Mouse (Mus musculus) forebrain, embryonic 10.5 days (tissue): ENCODE results near the gene Pmm2. TPM values are rescaled to one million over a fixed set of nuclear protein-coding genes. Genes with fewer than 3 reads are reported as not detected.

Experiments
- DNase-seq: peaks from one replicate; pipeline ENCODE4 v3.0.0-alpha.2; 2017; ENCODE audit warnings: low spot score; ENCODE audit errors: extremely low spot score
- H3K27ac ChIP-seq: fragments of 300-500 bp; sonication (generic); 2 replicates; pipeline ENCODE4 v1.5.1; 2016; ENCODE audit warnings: mild to moderate bottlenecking
- H3K27me3 ChIP-seq: fragments of 300-500 bp; sonication (generic); 2 replicates; pipeline ENCODE4 v1.6.1; 2016; ENCODE audit warnings: mild to moderate bottlenecking; ENCODE audit not compliant: poor library complexity, severe bottlenecking
- H3K36me3 ChIP-seq: fragments of 300-500 bp; sonication (generic); replicated peaks from 2 replicates; pipeline ENCODE4 v1.6.1; 2016; ENCODE audit warnings: mild to moderate bottlenecking, moderate library complexity
- H3K4me1 ChIP-seq: fragments of 300-500 bp; sonication (generic); 2 replicates; pipeline ENCODE4 v1.6.1; 2016
- H3K4me3 ChIP-seq: fragments of 300-500 bp; sonication (generic); 2 replicates; pipeline ENCODE4 v1.5.1; 2016; ENCODE audit warnings: mild to moderate bottlenecking, moderate library complexity
- H3K9me3 ChIP-seq: fragments of 300-500 bp; sonication (generic); 2 replicates; pipeline ENCODE4 v1.6.1; 2016; ENCODE audit warnings: mild to moderate bottlenecking, moderate library complexity
- WGBS: fragments of 180-500 bp; shearing (Covaris S2); methylation state at CpG from one replicate; pipeline ENCODE4 v1.1.7; 2016; 5-methylcytosine and 5-hydroxymethylcytosine counted together
- polyA plus RNA-seq: library from polyadenylated mRNA; unstranded; fragments of >200 nt; fragmentation: Nextera tagmentation; extraction: Ambion mirVana; gene quantifications from 2 replicates; pipeline ENCODE4 v1.2.1, GENCODE M21; 2016

Pmm2 gene
- polyA plus RNA-seq, 1 experiment from 2014 or later = 54.4 TPM

DNA sequence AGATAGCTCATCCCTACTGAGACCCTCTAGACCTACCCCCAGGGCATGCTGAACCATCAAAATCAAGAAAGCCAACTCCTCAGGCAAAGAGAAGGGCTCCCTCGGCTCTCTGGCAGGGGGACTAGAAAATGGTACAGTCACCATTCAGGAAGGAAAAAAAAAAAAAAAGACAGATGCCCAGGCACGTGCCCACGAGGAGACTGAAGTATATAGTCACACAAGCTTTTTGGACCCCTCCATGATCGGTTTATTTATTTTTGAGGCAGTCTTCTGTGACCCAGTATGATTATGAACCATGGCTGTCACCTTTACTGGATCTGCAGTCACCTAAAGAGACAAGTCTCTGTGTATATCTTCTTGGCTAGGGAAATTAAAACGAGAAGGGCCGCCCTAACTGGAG lies 35.9 kb downstream of the Pmm2 start:
- 78% methylated on average over 6 of the region's 6 CpGs for WGBS

GRCm38 (mm10) chr16:8674165-8674564 lies 36.7 kb downstream of the Pmm2 start:
- H3K27ac ChIP-seq = no peak overlapping the region
- peaks cover 21% of the 10 kb centered on the region for H3K27me3 ChIP-seq
- WGBS = 2% methylated on average over 8 of the region's 8 CpGs
- peak; percentile 44 for DNase-seq
- no peak overlapping the region for H3K4me3 ChIP-seq
- H3K4me1 ChIP-seq = peaks cover 39% of the 10 kb centered on the region
- no peaks in the 10 kb centered on the region for H3K9me3 ChIP-seq
- H3K36me3 ChIP-seq = 0 out of 2 replicates have a peak, but pooled peaks cover under 1% of the 10 kb centered on the region

More for the DNA sequence above, 35.9 kb downstream of the Pmm2 start:
- H3K27ac ChIP-seq = no peak overlapping the region
- peaks cover 8% of the 10 kb centered on the region; the same call in 1 of the 2 replicates for H3K36me3 ChIP-seq
- H3K4me1 ChIP-seq = peaks cover 47% of the 10 kb centered on the region
- H3K4me3 ChIP-seq = no peak overlapping the region
- no peaks in the 10 kb centered on the region for H3K9me3 ChIP-seq
- no peak for DNase-seq
- H3K27me3 ChIP-seq = peaks cover 22% of the 10 kb centered on the region

- H3K4me3 ChIP-seq = no peak overlapping the region
- WGBS = 85% methylated on average over 8 of the region's 8 CpGs
- peaks cover 19% of the 10 kb centered on the region for H3K27me3 ChIP-seq
- no peak for DNase-seq
- H3K27ac ChIP-seq = no peak overlapping the region
- no peaks in the 10 kb centered on the region for H3K9me3 ChIP-seq
- H3K36me3 ChIP-seq = no peaks in the 10 kb centered on the region
- peaks cover 25% of the 10 kb centered on the region for H3K4me1 ChIP-seq
Observed at GRCm38 (mm10) chr16:8675559-8675958, 38.1 kb downstream of the Pmm2 start.

DNA sequence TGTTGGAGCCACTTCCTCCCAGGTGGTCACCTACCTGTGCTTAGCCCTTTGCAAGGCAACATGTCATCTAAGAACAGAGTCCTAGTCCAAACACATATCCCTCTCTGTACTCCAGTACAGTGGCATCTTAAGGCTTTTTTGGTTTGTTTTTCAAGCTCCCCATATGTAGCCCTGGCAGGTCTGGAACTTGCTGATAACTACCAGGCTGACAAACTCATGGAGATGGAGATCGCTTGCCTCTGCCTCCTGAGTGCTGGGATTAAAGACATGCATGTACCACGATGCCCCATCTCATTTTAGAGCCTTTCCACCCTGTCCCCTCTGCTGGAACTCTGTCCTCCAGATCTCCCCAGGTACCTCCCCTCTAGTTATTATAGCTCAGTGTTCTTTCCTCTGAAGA lies 38.8 kb downstream of the Pmm2 start:
- no peak overlapping the region for H3K4me3 ChIP-seq
- H3K27me3 ChIP-seq = peaks cover 19% of the 10 kb centered on the region
- H3K9me3 ChIP-seq = no peaks in the 10 kb centered on the region
- 72% methylated on average over 2 of the region's 2 CpGs for WGBS
- no peak for DNase-seq
- peaks cover 18% of the 10 kb centered on the region for H3K4me1 ChIP-seq
- no peak overlapping the region for H3K27ac ChIP-seq
- no peaks in the 10 kb centered on the region for H3K36me3 ChIP-seq

- H3K27me3 ChIP-seq = peaks cover 19% of the 10 kb centered on the region
- DNase-seq = peak; percentile 36
- 56% methylated on average over 4 of the region's 4 CpGs for WGBS
- H3K9me3 ChIP-seq = no peaks in the 10 kb centered on the region
- H3K4me3 ChIP-seq = no peak overlapping the region
- H3K36me3 ChIP-seq = no peaks in the 10 kb centered on the region
- H3K27ac ChIP-seq = no peak overlapping the region
- peaks cover 13% of the 10 kb centered on the region for H3K4me1 ChIP-seq
Observed at GRCm38 (mm10) chr16:8676800-8677199, 39.3 kb downstream of the Pmm2 start.

DNA sequence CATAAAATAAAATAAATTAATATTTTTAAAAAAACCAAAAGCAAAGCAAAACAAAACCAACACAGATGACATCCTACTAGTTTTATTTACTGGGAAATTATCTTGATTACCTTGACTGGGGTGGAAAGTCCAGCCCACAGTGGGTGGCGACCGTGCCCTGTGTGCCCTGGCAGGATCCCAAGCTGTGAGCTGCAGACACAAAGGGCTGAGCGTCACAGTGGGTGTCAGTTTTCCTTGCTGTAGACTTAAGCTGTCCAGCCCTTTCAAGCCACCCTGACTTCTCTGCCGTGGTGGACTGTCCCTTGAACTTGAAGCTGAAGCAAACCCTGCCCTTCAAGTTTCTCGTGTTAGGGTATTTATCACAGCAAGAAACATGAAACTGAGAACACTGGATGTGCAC lies 40.6 kb downstream of the Pmm2 start:
- no peaks in the 10 kb centered on the region for H3K9me3 ChIP-seq
- 69% methylated on average over 5 of the region's 5 CpGs for WGBS
- H3K36me3 ChIP-seq = no peaks in the 10 kb centered on the region
- peaks cover 13% of the 10 kb centered on the region for H3K27me3 ChIP-seq
- H3K4me3 ChIP-seq = no peak overlapping the region
- H3K4me1 ChIP-seq = 0 out of 2 replicates have a peak, but pooled peaks cover 4% of the 10 kb centered on the region
- no peak overlapping the region for H3K27ac ChIP-seq
- DNase-seq = no peak

DNA sequence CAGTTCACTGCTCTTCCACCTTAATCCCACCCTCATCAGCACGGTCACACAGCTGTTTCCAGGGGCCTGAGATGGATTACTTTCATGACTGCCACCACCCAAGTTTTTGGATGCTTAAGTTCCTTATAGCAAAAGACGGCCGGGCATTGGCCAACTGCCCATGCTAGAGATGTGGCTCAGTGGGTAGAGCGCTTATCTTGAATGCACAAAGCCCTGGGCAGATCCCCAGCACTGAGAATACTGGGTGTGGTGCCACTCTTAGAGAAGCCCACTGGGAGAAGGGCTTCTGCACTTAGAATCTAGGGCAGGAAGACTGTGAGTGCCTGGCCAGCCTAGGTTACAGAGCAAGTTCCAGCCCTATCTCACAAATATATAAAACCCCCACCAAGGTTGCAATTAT lies 41.2 kb downstream of the Pmm2 start:
- H3K9me3 ChIP-seq = no peaks in the 10 kb centered on the region
- no peak for DNase-seq
- peaks cover 6% of the 10 kb centered on the region for H3K27me3 ChIP-seq
- 87% methylated on average over 4 of the region's 4 CpGs for WGBS
- 0 out of 2 replicates have a peak, but pooled peaks cover 4% of the 10 kb centered on the region for H3K4me1 ChIP-seq
- H3K4me3 ChIP-seq = no peak overlapping the region
- H3K36me3 ChIP-seq = peaks cover 6% of the 10 kb centered on the region; the same call in 1 of the 2 replicates
- no peak overlapping the region for H3K27ac ChIP-seq

- H3K36me3 ChIP-seq = peaks cover 16% of the 10 kb centered on the region; the same call in 1 of the 2 replicates
- 86% methylated on average over 3 of the region's 3 CpGs for WGBS
- H3K27me3 ChIP-seq = no peaks in the 10 kb centered on the region
- no peaks in the 10 kb centered on the region for H3K4me1 ChIP-seq
- H3K4me3 ChIP-seq = no peak overlapping the region
- H3K27ac ChIP-seq = no peak overlapping the region
- H3K9me3 ChIP-seq = no peaks in the 10 kb centered on the region
- DNase-seq = no peak
Observed at GRCm38 (mm10) chr16:8679780-8680179, 42.3 kb downstream of the Pmm2 start.

DNA sequence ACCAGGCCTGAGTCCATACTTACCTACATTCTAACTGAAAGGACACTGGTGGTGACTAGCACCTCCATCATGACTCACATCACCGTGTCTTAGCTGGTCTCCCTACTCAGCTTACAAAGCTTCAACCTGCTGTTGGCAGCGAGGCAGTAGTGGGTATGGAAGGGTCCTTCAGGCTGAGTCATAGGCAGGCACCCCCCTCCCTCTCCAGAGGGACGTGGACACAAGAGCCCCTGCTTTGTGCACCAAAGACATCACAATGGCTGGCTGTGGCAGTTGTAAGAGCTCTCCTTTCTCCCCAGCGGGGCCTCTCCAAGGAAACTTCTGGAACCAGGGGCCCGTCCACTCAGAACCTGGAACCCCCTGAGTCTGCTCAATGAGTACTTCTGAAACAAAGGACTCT lies 43.0 kb downstream of the Pmm2 start, which contains the start of gene Gm5767:
Gene Gm5767, plus strand, starts transcription at position 301 of the 400 bp plus-strand sequence.
- H3K4me3 ChIP-seq = no peak within 1 kb of the TSS
- H3K27ac ChIP-seq = no peak within 1 kb of the TSS
- 87% methylated on average over 5 of the region's 5 CpGs for WGBS
- DNase-seq = no peak
- peaks cover 21% of the 10 kb centered on the region for H3K36me3 ChIP-seq
- no peaks in the 10 kb centered on the region for H3K27me3 ChIP-seq
- H3K4me1 ChIP-seq = no peaks in the 10 kb centered on the region
- no peaks in the 10 kb centered on the region for H3K9me3 ChIP-seq

- WGBS = 94% methylated on average over 4 of the region's 4 CpGs
- Histone ChIP-seq H3K27ac (no peak overlapping the region), H3K9me3 (no peaks in the 10 kb centered on the region), H3K27me3 (no peaks in the 10 kb centered on the region), H3K4me1 (no peaks in the 10 kb centered on the region), H3K36me3 (peaks cover 58% of the 10 kb centered on the region), H3K4me3 (no peak overlapping the region)
- DNase-seq = no peak
Observed at GRCm38 (mm10) chr16:8685087-8685486, 47.6 kb downstream of the Pmm2 start.

GRCm38 (mm10) chr16:8686121-8686870 lies 48.8 kb downstream of the Pmm2 start:
- DNase-seq = peak; percentile 70
- Histone ChIP-seq H3K4me1 (no peaks in the 10 kb centered on the region), H3K9me3 (no peaks in the 10 kb centered on the region), H3K27me3 (no peaks in the 10 kb centered on the region), H3K27ac (no peak overlapping the region), H3K36me3 (peaks cover 70% of the 10 kb centered on the region), H3K4me3 (no peak overlapping the region)
- WGBS = 58% methylated on average over 7 of the region's 7 CpGs

- Histone ChIP-seq H3K9me3 (no peaks in the 10 kb centered on the region), H3K36me3 (peaks cover 77% of the 10 kb centered on the region), H3K4me1 (no peaks in the 10 kb centered on the region), H3K27ac (no peak overlapping the region), H3K27me3 (no peaks in the 10 kb centered on the region), H3K4me3 (no peak overlapping the region)
- 84% methylated on average over 11 of the region's 11 CpGs for WGBS
- no peak for DNase-seq
Observed at GRCm38 (mm10) chr16:8686871-8687535, 49.5 kb downstream of the Pmm2 start.

GRCm38 (mm10) chr16:8687559-8688112 lies 50.2 kb downstream of the Pmm2 start:
- no peaks in the 10 kb centered on the region for H3K27me3 ChIP-seq
- no peaks in the 10 kb centered on the region for H3K4me1 ChIP-seq
- H3K9me3 ChIP-seq = no peaks in the 10 kb centered on the region
- H3K4me3 ChIP-seq = no peak overlapping the region
- peaks cover 83% of the 10 kb centered on the region for H3K36me3 ChIP-seq
- DNase-seq = no peak
- H3K27ac ChIP-seq = no peak overlapping the region
